Mouse (Mus musculus) cerebral cortex, adult 2 months (tissue): ENCODE data around the gene Gpalpp1.

Source experiments
- WGBS: fragments of 180-500 bp; shearing (Covaris S2); methylation state at CpG from one replicate; pipeline ENCODE4 v1.1.7; 2018; 5-methylcytosine and 5-hydroxymethylcytosine counted together

The Gpalpp1 gene

DNA sequence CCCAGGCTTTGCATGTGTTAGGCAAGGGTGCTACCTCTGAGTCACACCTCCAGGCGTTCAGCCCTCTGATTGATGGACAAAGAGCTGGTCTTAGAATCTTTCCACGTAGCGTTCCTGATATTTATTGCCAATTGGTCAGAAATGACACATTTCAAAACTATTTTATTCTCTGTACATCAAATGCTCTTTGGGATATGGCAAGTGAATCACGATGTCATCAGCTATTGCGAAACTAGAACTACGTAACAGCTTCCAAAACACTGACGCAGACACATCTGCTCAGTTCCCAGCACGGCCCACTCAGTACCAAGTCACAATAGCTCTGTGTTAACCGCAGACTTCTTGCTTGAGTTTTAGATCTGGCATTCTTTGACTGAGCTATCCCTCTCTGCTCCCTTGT is 11.0 kb downstream of the Gpalpp1 start:
- WGBS: 74% methylated on average over 9 of the region's 9 CpGs

DNA sequence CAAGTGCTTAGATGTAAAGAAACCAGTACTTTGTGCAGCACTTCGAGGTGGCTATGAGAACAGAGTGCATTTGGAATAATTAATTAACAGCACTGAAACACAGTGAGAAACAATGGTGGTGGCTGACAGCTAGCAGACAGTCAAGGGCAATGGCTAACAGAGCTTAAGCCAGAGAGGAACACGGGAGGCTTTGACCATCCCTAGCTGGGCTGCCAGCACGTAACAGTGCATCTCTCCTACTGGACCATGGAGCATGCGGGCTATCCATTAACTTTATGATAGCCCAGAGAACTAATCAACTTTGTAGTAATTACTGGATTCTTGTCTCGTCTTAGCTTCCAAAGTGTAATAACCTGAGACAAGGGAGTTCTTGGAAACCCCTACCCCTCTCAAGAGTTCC is 12.7 kb downstream of the Gpalpp1 start:
- 91% methylated on average over 5 of the region's 5 CpGs for whole genome bisulfite sequencing

DNA sequence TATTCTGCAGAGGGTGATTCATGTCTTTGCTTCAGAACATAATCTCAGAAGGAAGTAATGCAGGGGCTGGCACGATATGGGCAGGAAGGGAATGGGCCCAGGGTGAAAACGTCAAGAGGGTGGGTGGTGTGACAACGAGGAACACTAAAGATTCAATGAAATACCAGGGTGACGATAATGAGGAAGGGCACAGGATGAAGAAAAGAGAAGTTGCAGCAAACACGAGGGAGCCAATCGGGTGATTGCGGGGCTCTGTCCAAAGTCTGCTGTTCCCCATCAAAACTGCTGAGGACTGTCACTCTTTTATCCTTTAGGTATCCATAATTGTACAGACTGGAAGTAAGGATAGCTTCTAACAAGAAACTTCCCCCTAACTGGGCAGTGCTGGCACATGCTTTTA is 13.3 kb downstream of the Gpalpp1 start:
- WGBS: 82% methylated on average over 7 of the region's 7 CpGs

DNA sequence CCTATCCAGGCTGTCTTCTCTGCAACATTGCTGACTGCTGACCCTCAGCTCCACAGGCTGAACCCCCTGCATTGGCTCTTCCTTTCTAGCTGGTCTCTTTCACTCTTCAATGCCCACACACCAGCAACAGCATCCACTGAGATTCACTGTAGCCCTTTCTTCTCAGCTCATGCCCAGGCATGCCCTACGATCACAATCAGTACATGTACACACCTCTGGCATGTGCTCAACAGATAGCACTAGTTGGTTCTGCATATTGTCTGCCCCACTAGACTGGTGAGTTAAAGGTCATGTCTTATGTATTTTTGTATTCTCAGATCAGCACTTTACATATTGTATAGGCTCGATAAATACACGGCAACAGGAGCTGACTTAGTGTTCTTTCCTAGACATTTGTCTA is 26.4 kb downstream of the Gpalpp1 start:
- 49% methylated on average over 3 of the region's 3 CpGs for WGBS

DNA sequence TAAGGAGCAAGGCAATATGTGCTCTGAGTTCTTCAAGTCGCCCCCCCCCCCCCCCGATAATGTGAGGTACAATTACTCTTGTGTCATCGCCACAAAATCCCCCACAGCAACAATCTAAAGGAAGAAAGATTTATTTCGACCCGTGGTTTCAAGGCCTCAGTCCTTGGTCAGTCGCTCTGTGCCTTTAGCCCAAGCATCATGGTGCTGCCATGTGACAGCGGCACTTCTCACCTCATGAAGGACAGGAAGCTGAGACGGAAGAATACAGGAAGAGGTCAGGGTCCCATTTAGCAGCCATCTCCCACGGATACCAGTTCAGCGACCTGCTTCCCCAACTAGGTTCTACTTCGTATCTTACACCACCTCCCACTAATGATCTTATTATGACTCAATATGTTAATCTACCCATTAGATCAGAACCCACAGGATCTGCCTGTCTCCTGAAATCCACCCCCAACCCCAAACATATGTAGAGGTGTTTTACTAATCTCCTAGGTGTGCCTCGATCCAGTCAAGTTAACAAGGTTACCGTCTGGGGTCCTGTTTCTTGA is 28.4 kb downstream of the Gpalpp1 start:
- 84% methylated on average over 13 of the region's 13 CpGs for WGBS

DNA sequence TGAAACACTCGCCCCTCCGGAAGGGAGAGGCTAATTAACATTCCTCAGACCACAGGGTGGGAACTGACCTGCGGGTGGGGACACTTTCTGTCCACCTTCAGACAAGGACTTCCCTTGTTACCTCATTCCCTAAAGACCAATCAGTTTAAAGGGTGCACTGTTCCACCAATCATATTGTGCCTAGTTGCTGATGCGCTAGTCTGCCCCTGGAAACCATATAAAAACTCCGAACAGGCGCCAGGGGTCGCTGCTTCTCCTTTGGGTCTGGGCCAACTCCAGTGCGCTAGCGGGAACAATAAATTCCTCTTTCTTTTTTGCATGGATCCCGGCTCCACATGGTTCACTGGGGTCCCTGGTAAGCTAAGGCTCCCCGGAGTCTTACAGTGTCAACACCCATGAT is 29.1 kb downstream of the Gpalpp1 start:
- 75% methylated on average over 11 of the region's 11 CpGs for WGBS

DNA sequence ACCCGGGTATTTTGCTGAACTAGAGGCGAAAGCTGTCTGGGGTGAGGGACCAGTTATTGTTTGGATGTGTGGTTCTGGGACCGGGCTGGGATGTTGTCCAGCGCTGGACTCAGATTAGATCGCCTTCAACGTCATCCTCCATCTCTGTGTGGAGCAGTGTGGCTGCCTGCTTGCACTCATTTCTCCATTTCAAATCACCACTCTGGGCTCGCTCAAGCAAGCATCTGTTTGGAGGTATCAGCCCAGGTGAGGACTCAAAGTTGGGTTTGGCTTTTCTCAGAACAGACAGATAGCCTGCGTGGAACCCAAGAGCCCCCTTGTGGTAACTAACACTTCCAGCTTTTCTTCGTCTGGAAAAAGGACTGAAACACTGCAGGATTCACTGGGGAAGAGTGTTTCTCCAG is 33.5 kb downstream of the Gpalpp1 start:
- WGBS: 22% methylated on average over 9 of the region's 9 CpGs

DNA sequence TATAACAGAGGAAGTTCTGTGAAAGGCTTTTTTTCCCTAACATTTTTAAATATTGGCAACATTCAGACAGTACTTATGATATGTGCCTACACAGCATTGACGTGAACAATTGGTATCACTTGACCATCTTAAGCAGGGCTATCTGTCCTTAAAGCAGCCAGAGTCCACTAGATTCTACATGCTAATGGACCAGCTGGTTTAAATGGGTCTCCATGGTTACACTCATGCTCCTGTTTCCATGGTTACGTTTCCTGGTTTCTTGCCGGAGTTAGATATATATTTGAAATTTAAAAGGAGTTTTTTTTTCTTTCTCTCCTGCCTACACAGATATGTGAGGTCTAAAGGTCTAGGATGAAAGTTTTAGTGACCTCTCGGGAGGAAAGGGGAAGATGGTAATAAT is 34.0 kb downstream of the Gpalpp1 start:
- 26% methylated on average over 4 of the region's 4 CpGs for WGBS

DNA sequence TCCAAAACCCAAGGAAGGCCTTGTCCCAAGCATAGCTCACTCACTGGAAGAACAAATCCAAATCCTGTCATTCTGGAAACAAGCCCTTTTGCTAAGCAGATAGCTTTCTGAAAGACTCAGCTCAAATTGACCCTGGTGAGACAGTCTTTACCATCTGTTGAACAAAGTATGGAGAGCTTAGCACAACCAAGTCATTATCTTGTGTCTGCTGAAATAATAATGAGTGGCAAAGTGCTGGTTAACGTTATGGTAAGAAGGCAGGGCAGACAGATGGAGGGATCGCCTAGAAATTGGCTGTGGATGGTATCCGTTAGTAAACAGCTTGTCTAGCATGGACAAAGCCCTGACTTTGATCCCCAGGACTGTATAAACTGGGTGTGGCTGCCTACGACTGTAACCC is 34.8 kb downstream of the Gpalpp1 start:
- WGBS: 57% methylated on average over 4 of the region's 4 CpGs

DNA sequence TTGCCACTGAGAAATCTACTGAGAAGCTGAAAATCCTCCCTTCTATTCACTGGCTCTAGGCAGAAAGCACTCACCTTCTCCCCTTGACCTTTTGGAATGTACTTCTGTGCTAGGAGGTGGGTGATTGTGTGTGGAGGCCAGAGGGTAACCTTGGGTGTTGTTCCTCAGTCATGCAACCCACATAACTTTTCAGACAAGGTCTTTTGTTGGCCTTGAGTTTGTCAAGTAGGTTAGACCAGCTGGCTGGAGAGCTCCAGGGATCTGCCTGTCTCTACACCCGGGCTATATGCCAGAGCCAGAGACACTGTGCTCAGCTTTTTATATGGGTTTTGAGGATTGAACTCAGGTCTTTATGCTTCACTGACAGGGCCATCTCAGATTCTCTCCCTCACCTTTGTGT is 36.4 kb downstream of the Gpalpp1 start:
- 85% methylated on average over 1 of the region's 1 CpGs for WGBS

DNA sequence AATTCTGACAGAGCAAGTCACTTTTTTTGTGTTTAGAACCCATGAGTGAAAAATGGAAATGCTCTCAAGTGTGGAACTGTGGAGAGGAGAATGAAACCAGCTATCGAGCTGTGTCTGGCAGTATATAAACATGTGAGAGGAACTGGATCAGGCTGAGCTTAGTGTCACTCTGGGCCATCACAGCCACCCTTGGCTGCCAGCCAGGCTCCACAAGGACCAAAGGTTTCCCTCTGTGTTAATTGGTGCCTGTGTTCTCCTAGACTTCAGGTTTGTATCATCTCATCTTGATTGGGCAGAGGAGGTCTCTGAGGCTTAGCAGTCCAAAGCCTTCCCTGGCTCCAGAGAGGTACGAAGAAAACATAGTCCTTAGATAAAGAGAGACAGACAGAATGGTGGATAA is 37.9 kb downstream of the Gpalpp1 start:
- WGBS: 69% methylated on average over 2 of the region's 2 CpGs

DNA sequence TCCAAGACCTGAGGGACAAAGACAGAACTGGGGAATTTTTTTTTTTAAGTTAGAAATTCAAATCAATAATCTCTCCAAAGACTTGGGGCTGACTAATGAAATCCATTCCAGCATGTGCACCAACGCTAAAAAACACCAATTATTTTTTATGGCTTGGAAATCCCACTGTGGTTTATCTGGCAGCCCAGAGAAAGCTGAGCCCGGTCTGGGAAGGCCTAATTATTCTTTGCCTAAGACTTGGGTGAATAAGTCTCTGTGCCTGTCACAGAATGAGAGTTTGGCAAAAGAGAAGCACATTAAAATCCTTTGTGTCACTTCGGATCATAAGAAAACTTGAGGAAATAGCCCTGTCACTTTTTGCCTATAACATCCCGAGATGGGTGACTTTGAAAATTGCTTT is 41.3 kb downstream of the Gpalpp1 start:
- 63% methylated on average over 4 of the region's 4 CpGs for WGBS

DNA sequence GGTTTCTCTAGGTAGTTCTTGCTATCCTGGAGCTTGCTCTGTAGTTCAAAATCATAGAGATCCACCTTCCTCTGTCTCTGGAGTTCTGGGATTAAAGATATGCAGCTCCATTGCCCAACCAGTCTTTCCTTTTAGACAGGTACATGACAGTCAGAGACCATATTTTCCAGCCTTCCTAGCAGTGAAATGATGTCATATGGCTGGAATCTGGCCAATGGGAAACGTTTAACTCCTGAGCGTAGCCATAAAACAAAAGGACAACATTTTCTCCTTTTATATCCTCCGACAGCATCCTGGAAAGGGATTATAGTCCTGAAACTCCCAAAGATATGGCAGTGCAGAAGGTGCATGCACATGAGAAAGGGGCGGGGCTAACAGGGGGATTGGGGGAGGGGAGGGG is 42.3 kb downstream of the Gpalpp1 start:
- 33% methylated on average over 4 of the region's 4 CpGs for WGBS

DNA sequence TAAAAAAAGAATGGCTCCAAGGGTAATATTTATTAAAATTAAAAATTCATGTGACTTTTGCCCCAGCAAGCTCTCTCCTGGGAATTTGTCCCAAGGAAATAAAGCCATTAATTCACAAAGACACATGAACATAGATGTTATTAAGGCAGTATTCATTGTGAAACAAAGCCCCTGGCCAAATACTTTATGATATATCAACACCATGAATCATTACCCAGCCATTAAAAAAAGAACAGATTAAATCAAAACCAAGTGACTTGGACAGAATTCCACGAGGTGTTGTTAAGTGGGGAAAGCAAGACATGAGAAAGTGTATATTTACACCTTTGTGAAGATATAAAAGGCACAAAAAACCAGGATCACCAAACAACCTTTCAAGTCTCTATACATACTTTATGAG is 43.3 kb downstream of the Gpalpp1 start:
- 77% methylated on average over 1 of the region's 1 CpGs for WGBS

DNA sequence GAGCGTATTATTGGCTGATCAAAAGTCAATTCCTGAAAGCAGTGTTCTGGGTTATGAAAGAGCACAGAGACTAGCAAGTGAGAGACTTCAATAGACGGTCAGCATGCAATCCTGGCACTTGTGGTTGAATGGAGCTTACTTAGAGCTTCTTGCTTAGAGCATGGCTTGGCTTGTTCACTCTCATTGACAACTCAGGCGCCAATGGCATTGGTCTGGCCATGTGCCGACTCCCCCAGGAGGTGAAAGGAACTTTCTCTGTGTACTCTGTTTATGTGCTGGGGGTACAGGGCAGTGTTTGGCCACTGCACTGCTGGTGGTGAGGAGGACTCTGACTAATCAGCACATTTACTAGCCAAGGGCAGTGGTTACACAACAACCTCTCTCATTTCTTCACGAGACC is 51.1 kb downstream of the Gpalpp1 start:
- 64% methylated on average over 5 of the region's 5 CpGs for WGBS

DNA sequence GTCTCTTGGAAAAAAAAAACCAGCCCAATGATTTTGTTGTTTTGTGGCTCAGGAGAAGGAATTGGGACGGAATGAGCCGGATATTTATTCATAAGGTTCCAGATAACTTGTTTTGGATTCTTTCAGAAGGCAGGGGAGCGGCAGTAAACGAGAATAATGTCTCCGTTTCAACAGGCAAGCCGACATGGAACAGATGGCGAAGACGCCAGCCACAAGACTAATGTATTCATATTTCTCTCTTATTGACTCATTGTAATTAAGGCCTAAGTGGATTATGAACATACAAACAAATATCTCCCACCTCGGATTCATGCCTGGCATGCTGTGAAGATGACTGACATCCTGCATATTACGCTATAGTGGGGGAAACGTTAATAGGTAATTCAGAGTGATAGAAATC is 56.8 kb downstream of the Gpalpp1 start:
- WGBS: 49% methylated on average over 11 of the region's 11 CpGs

DNA sequence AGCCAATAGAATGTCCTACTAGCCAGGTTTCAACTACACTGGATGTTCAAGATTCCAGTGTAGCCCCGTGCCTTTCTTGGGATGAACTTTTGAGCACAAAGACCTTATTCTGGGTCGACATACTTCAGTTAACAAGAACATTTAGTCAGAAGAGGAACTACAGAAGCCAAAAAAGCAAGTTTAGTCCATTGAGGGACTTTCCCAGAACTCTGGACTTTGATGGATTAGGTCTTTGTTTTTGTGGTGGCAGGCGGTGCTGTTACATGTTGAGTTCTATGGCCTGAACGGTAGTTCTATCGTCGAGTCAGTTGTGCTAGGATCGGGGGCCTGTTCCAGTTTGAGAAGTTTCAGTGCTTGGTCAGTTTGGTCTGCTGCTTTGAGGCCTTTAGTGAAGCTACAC is 58.6 kb downstream of the Gpalpp1 start:
- WGBS: 86% methylated on average over 7 of the region's 7 CpGs

DNA sequence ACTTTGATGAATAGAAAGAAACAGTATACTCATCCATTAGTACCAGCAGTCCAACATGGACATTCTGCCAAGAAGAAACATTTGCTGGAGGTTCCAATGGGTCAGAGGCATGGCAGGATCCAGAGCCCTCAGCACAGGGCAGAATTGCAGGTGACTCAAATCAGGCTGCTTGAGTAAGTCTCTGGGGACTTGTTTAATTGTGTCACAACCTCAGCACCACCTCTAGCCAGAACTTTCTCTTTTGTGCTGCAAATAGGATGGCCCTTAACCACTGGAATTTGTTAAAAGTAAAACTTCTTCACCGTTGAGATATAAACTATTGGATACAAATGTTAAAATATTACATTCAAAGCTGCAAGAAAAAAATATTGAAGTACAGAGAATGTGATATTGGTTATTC is 64.8 kb downstream of the Gpalpp1 start:
- 68% methylated on average over 1 of the region's 1 CpGs for WGBS

DNA sequence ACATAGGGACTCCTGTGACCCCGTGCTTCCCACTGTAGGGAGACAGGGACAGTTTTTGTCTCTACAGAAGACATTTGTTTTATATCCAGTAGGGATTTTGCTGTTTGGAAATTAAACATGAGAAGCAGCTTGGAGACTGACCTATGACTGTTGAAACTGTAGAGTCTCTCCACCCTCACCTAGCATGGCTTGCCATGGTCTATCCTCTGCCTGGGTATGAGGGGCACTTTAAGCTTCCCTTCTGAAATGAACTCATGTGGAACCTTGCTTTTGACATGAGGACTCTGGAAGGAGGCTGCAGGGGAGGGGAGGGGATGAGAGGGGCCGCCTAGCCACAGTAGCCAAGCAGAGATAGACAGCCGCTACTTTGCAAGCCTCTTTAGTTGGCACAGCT is 66.4 kb downstream of the Gpalpp1 start:
- WGBS: 74% methylated on average over 3 of the region's 3 CpGs

DNA sequence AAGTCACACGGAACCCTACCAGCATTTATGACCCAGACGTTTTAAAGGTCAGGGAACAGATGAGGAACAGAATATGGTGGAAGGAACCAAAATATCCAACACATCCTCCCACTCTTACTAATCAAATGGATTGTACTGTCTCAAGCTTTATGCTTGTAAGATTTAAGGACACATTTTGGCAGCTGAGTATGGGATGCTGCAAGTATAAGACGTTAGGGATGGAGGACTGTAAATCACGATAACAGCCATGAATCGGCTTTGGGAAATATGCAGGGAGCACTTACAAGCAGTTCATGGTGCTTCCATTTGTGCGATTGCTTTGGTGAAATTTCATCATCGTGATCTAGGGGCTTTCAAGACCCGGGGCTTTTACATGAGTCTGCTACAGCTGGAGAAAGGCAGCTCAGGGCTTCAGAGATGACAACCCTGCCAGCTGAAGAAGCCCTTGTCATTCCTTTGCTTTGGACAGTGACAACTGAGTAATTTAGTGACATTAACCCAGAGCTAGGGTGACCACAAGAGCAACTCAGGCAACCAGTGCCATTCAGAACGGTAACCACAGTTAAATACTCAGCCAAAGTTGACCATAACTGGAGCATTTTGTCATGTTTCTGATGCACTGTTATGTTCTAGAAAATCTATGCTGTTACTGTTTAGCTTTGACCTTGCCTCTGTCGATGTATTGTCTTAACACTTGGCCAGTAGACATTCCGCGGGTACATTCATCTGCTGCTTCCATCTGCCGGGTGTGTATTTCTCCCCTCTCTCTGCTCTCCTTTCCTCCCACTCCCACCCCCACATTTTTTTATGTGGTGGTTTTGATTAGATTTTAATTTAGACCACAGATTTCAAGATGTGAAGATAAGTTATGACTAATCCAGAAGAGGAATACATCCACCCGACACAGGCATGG is 67.1 kb downstream of the Gpalpp1 start:
- 70% methylated on average over 14 of the region's 14 CpGs for WGBS
